Mouse (Mus musculus) megakaryocyte, embryonic 14.5 days (primary cell): ENCODE data around the gene Ccdc33.

ENCODE experiments used
- FLI1 ChIP-seq: IDR thresholded peaks from 2 replicates; pipeline ENCODE4 v1.6.1; 2012; ENCODE audit warnings: low read length, inconsistent platforms, mixed read lengths
- GATA1 ChIP-seq: IDR thresholded peaks from 3 replicates; pipeline ENCODE4 v1.6.1; 2012; ENCODE audit warnings: mixed read lengths, low read length, inconsistent platforms, borderline replicate concordance

GRCm38 (mm10) chr9:58065977-58066730 is 52.5 kb downstream of the Ccdc33 start:
- TF ChIP-seq GATA1 (no peak), FLI1 (no peak)
